Mouse (Mus musculus) erythroblast, embryonic 14.5 days (primary cell): Measurements from ENCODE around the gene Phtf2.

Experiments used
- GATA1 ChIP-seq: IDR thresholded peaks from 2 replicates; pipeline ENCODE4 v1.6.1; 2012; ENCODE audit warnings: low read length, inconsistent platforms, mixed read lengths
- TAL1 ChIP-seq: IDR thresholded peaks from 3 replicates; pipeline ENCODE4 v1.6.1; 2012; ENCODE audit warnings: low read length, inconsistent platforms, mixed read lengths

GRCm38 (mm10) chr5:20810449-20810848 is 71.5 kb downstream of the Phtf2 start:
- TF ChIP-seq TAL1 (no peak), GATA1 (no peak)
